In the genomic region with DNA sequence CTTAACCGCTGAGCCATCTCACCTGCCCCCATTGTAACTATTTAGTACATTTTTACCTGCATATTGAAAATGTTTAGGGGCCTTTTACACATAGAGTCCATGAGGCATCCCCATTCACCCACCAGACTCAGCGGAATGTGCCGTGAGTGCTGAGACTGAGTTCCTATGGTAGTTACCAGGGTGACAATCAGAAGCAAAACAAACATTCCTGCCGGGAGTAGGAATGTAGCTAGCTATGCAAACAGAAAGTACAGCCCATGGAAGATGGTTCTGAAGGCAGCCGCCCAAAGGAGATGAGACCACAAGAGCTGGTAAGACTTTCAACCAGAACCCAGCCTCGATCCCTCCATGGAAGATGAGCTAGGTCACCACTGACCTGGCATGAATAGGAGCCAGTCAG, we compare ENCODE assay signal across 19 mouse cellular contexts. TPM values are rescaled to one million over a fixed set of nuclear protein-coding genes. Genes with fewer than 3 reads are reported as not detected.
DNase-seq lines count a peak whose midpoint lies in the region; TF ChIP-seq lines count a peak whose summit lies in the region.
"Had no signal": no experiment of that assay in that cellular context is flagged by ENCODE, and none has a peak within 500 bp of the region (broad histone marks: within the 10 kb centered on the region; RNA-seq: fewer than 3 reads in every experiment).

No protein-coding gene starts in this region.

- no peak overlapping the region for H3K27ac ChIP-seq in layer of hippocampus, adult 2 months
- H3K27ac ChIP-seq: embryonic facial prominence, embryonic 13.5 days; hindbrain, embryonic 10.5 days; liver, embryonic 13.5 days; midbrain, embryonic 15.5 days had no signal

- no peak overlapping the region for H3K4me3 ChIP-seq in layer of hippocampus, adult 2 months
- H3K4me3 ChIP-seq: embryonic facial prominence, embryonic 13.5 days; hindbrain, embryonic 10.5 days; liver, embryonic 13.5 days; midbrain, embryonic 15.5 days had no signal

- DNase-seq in lung, adult 18-20 months: peak; percentile 19 to 60
- DNase-seq in lung, postnatal 4 days: no peak
- DNase-seq in heart, postnatal 4 days: peak; percentile 14
- DNase-seq in lung, postnatal 14 days: peak; percentile 14
- no peak for DNase-seq in layer of hippocampus, adult 2 months (ENCODE audit: low spot score in 2 of 2)
- DNase-seq in embryo, embryonic 10 days (ENCODE audit: low spot score): no peak
- DNase-seq in cerebellum, adult 9-10 months: no peak
- DNase-seq: adrenal gland, postnatal 36 days; cerebellum, adult 8-10 months; gastrocnemius, postnatal 10 days; kidney, adult 9 months; kidney, postnatal 4 days; liver, embryonic 13.5 days; right cerebral cortex, postnatal 4 days; thymus, postnatal 4 days had no signal

- TF ChIP-seq CTCF in layer of hippocampus, adult 2 months (conservative IDR thresholded peaks at IDR 0.05): no peak

RNA-seq across cellular contexts. Expression of gene Nhlrc1, which starts 28.4 kb away (rescaled TPM):
- total RNA-seq in heart, postnatal 4 days (2021): 1 to 10 TPM; 2.9 to 4.2 TPM
- total RNA-seq in layer of hippocampus, adult 2 months (2021): 10 to 100 TPM; 16.5 to 18.9 TPM
- total RNA-seq: neutrophil, adult 5-6 weeks had no signal

RNA-seq across cellular contexts. Expression of gene Kif13a, which starts 56.5 kb away (rescaled TPM):
- total RNA-seq in heart, postnatal 4 days (2021): 100 to 1,000 TPM; 110 to 116 TPM
- 10 to 100 TPM; 20.9 to 21.7 TPM for total RNA-seq in layer of hippocampus, adult 2 months (2021)

RNA-seq across cellular contexts. Expression of gene Kdm1b, which starts 57.1 kb away (rescaled TPM):
- 1 to 10 TPM; 8.1 to 8.6 TPM for total RNA-seq in heart, postnatal 4 days (2021)
- total RNA-seq in layer of hippocampus, adult 2 months (2021): 1 to 10 TPM; 7.5 to 9.8 TPM

RNA-seq across cellular contexts. Expression of gene Tpmt, which starts 58.3 kb away (rescaled TPM):
- 10 to 100 TPM in 1 of 2 experiments, 1 to 10 TPM in 1; 8.4 to 14.5 TPM for total RNA-seq in heart, postnatal 4 days (2021)
- 10 to 100 TPM; 10.5 to 12.4 TPM for total RNA-seq in layer of hippocampus, adult 2 months (2021)

Comparison
In these comparisons a context has a peak if more than half of its experiments do, and no peak if none do; other contexts are left out.
1. DNase-seq: peak in lung, adult 18-20 months (2 of 2), heart, postnatal 4 days (single experiment) and lung, postnatal 14 days (single experiment); none in lung, postnatal 4 days (0 of 2), layer of hippocampus, adult 2 months (0 of 2), embryo, embryonic 10 days (single experiment) and cerebellum, adult 9-10 months (single experiment).
2. RNA of gene Kif13a, which starts 56.5 kb away (total RNA-seq): 110 to 116 TPM in heart, postnatal 4 days; 20.9 to 21.7 TPM in layer of hippocampus, adult 2 months; every median in the first group is over 4 times any median in the second.